Mouse (Mus musculus) lung, postnatal 14 days (tissue): ENCODE measurements around the gene Vrk1.

ENCODE experiments used
- DNase-seq: peaks from one replicate; pipeline ENCODE4 v3.0.0; 2021

Vrk1 gene

DNA sequence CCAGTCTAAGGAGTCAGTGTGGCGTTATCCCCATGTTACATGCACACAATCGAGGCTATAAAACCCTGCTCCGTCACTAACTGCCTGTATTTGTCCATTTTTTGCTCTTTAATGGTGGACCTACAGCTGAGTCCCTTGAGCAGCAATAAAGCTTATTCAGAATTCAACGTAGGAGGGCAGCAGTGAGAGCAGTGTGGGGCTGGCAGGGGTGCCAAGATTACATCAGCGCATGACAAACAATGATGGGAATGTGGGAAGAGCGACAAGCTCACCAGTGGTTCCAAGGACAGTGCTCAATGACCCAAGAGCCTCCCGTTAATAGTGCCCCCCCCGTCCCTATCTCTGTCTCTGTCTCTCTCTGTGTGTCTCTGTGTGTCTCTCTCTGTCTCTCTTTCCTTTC lies 8.3 kb upstream of the Vrk1 start:
- no peak for DNase-seq

DNA sequence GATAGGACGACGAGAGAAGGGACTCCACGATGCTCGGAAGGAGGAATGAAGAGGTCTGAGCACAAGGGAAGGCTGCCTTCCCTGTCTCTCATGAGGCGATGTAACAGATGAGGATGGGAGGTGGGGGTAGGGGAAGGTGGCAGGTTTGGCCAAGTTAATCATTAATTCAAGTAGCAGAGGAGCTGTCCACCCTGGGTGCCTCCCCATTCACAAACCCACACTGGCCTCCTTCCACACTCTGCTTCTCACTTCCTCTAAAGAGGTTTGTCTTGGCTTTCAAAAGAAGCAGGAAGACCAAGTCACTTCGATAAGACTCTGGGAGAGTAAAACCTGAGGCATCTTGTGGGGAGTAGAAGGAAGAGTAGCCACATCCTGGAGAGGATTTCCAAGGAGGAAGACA lies 5.3 kb upstream of the Vrk1 start:
- no peak for DNase-seq

GRCm38 (mm10) chr12:106006218-106006617 lies 3.8 kb upstream of the Vrk1 start:
- no peak for DNase-seq

DNA sequence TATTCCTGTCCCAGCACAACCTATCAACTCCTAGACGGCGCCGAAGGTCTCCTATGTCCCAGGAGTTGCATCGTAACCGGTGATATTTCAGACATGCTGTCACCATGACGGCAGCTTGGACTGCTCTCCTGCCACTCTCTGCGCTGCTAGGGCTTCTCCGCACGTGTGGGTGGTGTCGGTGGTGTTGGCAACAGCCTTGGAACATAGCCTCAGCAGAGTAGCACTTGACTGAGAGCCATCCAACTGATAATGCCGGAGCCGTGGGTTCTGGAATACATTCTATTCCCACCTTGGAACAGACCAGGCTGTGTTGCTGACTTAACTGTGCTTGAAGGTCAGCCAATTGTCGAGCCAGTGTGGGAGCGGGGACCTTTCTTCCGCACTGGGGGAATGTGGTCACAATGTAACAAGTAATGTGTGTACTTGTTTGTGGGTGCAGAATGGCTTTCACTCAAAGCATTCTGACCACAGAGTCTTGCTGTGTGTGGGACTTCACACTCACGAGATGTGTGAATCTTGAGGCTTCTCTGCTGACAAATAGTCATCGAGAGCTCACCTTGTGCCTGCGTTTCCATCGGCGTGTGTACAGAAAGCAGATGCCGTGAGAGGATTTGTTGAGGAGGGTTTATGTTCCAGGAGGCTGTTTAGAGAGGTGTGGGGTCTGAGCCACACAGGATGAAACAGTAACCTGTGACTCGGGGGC lies 1.5 kb upstream of the Vrk1 start:
- DNase-seq, result no peak

DNA sequence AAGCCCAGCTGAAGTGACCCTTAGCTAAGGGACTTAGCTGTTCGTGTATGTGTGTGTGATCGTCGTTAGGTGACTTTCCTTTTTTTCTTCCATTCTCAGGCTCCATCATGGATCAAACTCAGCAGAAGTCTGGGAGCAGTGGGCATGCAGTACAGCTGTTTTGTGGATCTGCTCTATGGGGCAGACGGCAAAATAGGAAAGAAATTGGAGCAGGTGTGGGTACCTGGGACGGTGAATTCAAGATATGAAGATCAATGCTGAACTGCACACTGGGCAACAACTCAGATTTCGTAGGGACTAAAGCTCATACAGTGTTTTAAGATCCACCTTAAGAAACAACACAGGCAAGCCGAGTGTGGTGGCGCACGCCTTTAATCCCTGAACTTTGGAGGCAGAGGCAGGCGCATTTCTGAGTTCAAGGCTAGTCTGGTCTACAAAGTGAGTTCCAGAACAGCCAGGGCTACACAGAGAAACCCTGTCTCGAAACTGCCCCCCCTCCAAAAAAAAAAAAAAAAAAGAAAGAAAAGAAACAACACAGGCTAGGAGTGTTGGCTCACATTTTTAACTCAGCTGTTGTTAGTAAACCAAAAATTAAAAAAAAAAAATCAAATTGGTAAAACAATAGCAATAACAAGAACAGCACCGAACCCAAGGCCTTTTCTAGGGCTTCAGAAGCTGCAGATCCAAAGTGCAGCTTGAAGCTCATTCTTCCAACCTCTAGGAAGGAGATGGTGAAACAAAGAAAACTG lies 732 bp upstream of the Vrk1 start:
- no peak for DNase-seq

DNA sequence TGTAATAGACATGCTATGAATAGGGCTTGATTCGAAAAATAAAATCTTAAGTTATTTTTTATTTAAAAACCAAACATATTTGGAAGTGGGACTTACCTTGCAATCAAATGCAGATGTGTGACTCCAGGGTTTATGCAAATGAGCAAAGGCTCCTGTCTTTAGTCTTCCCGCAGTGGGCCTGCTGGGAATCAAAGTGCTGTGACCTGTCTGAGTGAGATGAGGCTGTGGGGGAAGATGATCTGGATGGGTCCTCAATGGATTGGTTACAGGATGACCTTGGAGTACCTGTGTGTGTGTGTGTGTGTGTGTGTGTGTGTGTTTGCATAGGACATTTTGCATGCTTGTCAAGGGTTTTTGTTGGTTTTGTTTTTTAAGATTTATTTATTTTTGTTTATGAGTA lies 2.1 kb downstream of the Vrk1 start:
- no peak for DNase-seq

GRCm38 (mm10) chr12:106016265-106017012 lies 6.4 kb downstream of the Vrk1 start:
- no peak for DNase-seq

DNA sequence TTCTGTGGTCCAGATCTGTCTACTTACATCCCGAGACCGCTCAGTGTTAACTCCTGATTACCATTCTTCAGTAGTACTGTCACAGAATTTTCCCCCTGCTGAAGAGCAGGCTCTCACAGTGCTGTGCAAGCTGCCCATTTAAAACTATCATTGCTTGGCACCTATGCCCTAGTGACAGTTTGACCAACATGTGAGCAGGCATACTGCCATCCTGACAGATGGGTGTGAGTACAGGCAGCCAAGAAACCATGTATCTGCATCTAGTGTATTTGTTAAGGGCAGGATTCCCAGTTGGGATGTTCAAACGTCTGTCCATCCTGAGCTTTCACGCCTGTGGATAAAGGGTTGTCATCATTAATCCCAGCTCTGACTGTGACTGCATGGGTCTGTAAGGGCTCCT lies 10.0 kb downstream of the Vrk1 start:
- DNase-seq, result no peak

DNA sequence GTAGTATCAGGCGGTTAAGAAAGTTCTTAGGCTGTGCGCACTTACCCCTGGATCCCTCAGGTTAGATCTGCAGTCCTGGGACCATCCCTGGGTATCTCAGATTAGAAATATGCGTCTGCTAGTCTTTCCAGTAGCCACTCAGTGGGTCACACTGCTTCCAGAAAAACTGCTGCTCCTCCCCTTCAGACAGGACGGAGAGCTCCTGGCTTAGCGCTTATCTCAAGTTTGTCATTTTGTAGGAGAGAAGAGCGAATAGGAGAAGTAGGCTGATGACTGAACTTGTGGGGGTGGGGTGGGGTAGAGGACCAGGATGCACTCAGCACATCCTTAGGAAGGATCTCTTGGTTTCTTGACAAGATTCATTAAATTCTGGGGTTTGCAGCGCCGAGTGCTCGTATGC lies 13.6 kb downstream of the Vrk1 start:
- no peak for DNase-seq

- no peak for DNase-seq
These were observed 15.4 kb downstream of the Vrk1 start for GRCm38 (mm10) chr12:106025416-106025815.

GRCm38 (mm10) chr12:106026385-106027134 lies 16.5 kb downstream of the Vrk1 start:
- DNase-seq, result no peak

- DNase-seq, result no peak
These were observed 17.3 kb downstream of the Vrk1 start for GRCm38 (mm10) chr12:106027372-106027771.

DNA sequence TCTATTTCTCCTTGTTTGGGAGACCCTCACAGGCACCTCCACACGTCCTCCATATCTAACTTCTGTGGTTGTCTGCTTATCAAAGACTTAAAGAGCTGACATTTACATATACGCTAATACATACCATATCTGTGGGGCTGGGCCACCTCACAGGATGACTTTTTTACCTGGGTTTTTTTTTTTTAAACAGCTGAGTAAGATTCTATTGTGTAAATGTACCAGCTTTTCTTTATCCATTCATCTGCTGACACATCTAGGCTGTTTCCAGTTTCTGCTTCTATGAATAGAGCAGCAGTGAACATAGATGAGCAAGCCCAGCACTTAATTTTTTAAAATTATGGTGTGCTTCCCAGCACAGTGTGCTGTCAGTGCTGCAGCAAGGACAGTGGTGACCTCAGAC lies 19.6 kb downstream of the Vrk1 start:
- no peak for DNase-seq

DNA sequence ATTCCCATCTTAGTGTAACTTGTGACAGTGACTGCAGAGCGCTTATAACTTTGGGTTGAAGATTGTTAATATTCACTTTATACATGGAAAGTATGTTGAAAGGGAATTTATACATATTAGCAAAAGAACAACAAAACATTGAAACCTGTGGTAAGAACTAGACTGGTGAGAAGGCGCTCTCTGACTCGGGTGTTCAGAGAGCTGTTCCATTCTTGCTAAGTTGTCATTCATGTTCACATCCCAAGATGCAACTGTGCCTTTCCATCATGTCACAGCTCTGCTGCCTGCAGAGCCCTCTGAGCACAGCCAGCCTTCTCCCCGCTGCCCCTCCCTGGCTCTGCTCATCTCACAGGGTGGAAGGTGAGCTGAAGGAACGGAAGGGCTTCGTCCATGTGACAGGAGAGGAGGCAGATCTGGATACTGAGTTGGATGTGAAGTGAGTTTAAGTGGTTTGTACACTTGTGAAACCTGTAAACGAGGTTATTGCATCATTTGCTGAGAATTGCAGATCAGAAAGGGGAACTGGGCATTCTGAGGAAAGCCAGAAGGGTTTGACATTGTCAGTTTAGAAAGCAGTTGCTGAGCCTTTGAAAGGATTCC lies 20.2 kb downstream of the Vrk1 start:
- peak; percentile 10 for DNase-seq

GRCm38 (mm10) chr12:106030796-106031195 lies 20.8 kb downstream of the Vrk1 start:
- no peak for DNase-seq

DNA sequence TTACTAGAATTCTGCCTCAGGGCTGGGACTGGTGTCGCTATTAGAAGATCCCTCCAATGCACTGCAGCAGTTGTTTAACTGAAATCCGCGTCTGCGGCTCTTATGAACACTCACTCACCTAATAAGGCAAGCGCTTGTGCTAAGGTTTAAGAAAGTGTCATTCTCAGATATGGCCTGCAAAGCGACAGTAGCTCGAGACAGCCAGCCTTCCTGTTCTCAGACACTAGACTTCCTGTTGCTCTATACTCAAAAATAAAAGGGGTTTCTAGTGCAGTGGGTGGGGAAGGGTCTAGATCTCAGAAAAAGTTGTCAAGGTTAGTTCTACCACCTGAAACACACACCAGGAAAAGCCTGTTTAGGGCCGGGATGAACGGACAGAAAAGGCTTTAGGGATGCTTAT lies 21.9 kb downstream of the Vrk1 start:
- DNase-seq, result no peak

GRCm38 (mm10) chr12:106032361-106032760 lies 22.3 kb downstream of the Vrk1 start:
- DNase-seq, result no peak

DNA sequence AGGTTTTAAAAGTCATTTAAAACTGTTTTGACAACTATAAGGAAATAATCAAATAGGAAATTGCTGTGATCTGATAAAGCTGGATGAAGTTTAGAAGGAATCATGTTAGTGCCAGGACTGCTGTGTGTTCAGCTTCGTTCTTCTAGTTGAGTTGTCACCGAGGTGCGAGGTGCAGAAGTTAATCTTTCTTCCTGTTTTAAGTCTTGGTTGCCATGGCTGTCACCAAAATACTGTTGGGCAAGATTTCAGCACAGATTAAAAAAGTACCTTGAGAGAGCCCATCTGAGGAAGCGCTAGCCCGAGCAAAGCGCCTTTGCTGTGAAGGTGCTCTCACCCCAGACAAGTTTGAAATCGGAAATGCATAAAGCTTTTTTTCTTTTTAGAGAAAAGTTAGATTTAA lies 24.2 kb downstream of the Vrk1 start:
- no peak for DNase-seq

GRCm38 (mm10) chr12:106034761-106035160 lies 24.7 kb downstream of the Vrk1 start:
- DNase-seq, result no peak

DNA sequence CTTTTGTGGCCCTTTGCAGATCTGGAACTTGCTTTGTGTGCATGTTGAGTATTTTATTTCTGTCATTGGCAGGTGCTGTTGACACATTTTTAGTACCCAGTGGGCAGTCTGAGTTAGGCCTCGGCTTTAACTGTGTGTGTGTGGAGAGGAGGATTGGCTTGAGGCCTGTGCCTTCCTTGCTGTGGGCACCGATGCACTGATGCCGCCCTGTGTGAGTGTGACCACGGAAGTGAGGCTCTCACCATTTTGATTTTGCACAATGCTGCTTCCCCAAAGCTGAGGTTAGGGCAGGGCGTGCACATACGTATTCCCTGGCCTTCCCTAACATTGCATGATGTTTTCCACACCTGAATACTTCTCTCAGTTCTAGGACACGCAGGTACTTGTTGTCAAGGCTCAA lies 30.2 kb downstream of the Vrk1 start:
- DNase-seq, result no peak

- no peak for DNase-seq
These were observed 36.2 kb downstream of the Vrk1 start for GRCm38 (mm10) chr12:106046143-106046795.

DNA sequence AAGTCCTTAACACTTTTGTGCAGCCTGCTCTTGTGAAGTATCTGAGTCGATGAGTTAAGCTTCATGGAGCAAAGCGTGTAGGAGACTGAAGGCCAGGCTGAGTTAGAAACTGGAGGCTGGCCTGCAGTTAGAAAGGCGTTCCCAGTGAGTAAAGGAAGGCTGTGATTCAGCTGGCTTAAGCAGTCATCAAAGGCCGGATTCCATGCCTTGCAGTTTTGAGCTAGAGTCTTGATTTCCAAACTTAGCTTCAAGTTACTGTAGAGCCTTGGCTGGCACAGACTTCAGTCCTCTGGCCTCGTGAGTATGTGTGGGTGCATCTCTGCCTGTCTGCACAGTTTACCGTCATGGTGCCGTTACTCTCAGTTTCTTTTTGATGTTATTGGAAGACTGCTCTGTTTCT lies 42.2 kb downstream of the Vrk1 start:
- no peak for DNase-seq
